Mouse (Mus musculus): Measurements from ENCODE around the gene Ankle1.
A peak's percentile ranks its signal among the peaks of the same experiment; 100 is the strongest.
"Not testable (repeated sequence)": the region's sequence is repeated elsewhere in the genome, so short reads cannot be mapped to it uniquely, and the experiment has no call there.

The Ankle1 gene

DNA sequence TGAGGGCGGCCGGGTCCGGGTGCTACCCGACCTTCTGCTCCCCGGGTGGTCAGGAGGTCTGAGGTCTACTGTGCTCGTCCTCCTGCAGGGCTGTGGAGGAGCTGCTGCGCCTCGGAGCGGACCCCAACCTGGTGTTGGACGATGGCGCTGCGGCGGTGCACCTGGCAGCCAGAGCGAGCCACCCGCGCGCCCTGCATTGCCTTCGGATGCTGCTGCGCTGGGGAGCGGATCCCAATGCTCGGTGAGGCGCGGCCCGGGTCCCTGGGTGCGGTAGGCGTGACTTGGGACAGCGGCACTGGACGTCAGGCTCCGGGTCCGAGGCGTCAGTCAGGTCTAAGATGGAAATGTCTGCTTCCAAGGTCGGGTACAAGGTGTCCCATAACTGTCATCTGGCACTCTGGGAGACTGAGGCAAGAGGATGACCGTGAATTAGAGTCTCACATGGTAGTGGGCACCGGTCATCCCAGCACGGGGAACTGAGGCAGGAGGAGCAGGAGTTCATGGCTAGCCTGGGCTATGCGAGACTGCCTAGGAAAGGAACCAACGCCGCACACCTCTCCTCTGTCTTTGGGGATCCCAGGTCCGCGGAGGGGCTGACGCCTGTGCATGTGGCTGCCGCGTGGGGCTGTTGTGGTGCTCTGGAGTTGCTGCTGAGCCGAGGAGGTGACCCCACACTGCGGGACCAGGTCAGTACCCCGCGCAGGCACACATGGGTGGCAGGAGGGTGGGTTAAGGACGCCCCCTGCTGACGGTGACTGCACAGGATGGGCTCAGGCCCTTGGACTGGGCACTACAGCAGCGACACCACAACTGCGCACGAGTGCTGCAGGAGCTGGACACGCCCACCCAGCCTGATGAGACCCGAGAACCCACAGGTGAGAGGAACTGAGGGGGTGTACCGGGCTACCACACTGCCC lies 547 bp downstream of the Ankle1 start:
- peak; percentile 70 to 81 for DNase-seq (ENCODE audit: inconsistent age in 2 of 2, low spot score in 1 of 2)

GRCm38 (mm10) chr8:71407441-71407840 lies 1.6 kb downstream of the Ankle1 start:
- no peak for DNase-seq (ENCODE audit: inconsistent age in 2 of 2, low spot score in 1 of 2)

DNA sequence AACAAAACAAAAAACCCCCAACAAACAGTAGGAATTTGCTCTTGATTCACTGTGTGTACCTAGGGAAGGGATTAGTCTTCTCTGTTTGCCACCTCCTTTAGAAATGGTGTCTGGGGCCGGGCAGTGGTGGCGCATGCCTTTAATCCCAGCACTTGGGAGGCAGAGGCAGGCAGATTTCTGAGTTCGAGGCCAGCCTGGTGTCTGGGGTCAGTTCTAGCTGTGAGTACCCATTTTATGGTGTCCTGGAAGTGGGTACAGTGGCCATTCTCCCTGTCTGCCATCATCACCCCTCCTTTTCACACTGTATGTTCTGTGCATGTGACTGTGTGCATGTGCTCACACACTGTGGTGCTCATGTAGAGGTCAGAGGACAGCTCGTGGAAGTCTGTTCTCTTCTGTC lies 2.4 kb downstream of the Ankle1 start:
- no peak for DNase-seq (ENCODE audit: inconsistent age in 2 of 2, low spot score in 1 of 2)

DNA sequence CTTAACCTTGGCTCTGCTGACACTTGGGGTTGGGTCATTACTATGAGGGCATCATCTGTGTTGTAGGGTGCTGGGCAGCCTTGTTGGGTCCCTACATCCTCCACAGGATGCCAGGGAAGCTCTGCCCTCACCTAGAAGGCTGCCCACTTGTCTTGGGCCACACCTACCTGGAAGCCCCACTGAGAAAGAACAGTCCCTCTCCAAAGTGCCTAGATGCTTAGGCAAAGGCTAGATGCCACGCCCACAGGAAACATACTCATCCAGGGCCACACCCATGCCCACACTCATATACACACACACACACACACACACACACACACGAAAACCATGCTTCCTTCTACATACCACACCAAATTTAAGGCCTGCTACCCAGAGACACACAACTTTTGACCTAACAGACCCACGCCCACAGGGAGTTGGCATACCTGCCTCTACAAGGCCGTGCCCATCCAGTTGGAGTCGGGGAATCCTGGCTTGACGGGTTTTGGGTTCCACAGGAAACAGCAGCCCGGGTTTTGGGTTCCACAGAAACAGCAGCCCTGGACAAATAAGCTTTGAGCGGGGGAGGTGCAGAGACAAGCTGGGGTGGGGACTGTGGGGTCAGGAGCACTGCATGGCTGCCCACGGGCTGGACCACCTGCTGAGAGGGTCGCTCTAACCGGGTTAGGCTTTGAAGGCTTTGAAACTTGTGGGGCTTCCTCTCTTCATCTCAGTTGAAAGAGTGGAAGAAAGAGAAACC lies 5.9 kb downstream of the Ankle1 start:
- no peak for DNase-seq (ENCODE audit: inconsistent age in 2 of 2, low spot score in 1 of 2)

GRCm38 (mm10) chr8:71422121-71422520 lies 16.3 kb downstream of the Ankle1 start:
- DNase-seq (ENCODE audit: inconsistent age in 2 of 2, low spot score in 1 of 2) = no peak

- DNase-seq (ENCODE audit: inconsistent age in 2 of 2, low spot score in 1 of 2) = not testable (repeated sequence)
These were observed 27.1 kb downstream of the Ankle1 start for GRCm38 (mm10) chr8:71432935-71433334.

DNA sequence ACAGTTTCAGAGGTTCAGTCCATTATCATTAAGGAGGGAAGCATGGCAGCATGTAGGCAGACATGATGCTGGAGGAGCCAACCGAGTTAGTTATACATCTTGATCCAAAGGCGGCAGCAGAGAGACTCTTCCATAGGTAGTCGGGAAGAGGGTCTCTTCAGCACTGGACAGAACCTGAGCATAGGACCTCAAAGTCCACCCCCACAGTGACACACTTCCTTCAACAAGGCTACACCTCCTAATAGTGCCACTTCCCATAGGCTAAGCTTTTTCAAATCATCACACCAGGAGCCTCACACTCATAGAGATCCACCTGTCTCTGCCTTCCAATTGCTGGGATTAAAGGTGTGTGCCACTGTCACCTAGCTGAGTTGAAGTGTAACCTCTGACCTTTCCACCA lies 31.2 kb downstream of the Ankle1 start:
- no peak for DNase-seq (ENCODE audit: inconsistent age in 2 of 2, low spot score in 1 of 2)

GRCm38 (mm10) chr8:71441404-71441803 lies 35.6 kb downstream of the Ankle1 start:
- peak in 1 of 2 experiments; percentile 80 for DNase-seq (ENCODE audit: inconsistent age in 2 of 2, low spot score in 1 of 2)

DNA sequence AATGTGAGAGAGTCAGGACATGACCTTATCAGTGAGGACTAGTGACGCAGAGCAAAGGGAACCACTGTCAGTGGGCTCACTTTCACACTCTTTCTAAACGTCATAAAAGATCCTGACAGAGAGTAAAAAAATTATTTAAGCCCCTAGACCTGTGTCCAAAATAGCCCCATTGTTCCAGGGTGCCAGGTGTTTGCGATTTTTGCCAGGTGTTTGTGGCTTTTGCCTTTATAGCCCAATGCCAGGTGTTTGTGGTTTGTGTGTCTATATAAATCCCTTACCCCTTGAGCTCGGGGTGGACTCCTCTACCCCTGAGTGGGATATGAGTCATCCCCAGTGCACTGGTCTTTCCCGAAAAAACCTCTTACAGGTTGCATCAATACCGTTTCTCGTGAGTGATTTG lies 39.3 kb downstream of the Ankle1 start:
- DNase-seq (ENCODE audit: inconsistent age in 2 of 2, low spot score in 1 of 2) = no peak

- DNase-seq (ENCODE audit: inconsistent age in 2 of 2, low spot score in 1 of 2) = no peak
These were observed 45.5 kb downstream of the Ankle1 start for GRCm38 (mm10) chr8:71451337-71451736.

- DNase-seq (ENCODE audit: inconsistent age in 2 of 2, low spot score in 1 of 2) = peak in 1 of 2 experiments; percentile 15
These were observed 46.0 kb downstream of the Ankle1 start for GRCm38 (mm10) chr8:71451777-71452176.

- peak in 1 of 2 experiments; percentile 12 for DNase-seq (ENCODE audit: inconsistent age in 2 of 2, low spot score in 1 of 2)
These were observed 46.9 kb downstream of the Ankle1 start for GRCm38 (mm10) chr8:71452669-71453068.

- DNase-seq (ENCODE audit: inconsistent age in 2 of 2, low spot score in 1 of 2) = peak in 1 of 2 experiments; percentile 19
These were observed 48.9 kb downstream of the Ankle1 start for GRCm38 (mm10) chr8:71454668-71455067.

DNA sequence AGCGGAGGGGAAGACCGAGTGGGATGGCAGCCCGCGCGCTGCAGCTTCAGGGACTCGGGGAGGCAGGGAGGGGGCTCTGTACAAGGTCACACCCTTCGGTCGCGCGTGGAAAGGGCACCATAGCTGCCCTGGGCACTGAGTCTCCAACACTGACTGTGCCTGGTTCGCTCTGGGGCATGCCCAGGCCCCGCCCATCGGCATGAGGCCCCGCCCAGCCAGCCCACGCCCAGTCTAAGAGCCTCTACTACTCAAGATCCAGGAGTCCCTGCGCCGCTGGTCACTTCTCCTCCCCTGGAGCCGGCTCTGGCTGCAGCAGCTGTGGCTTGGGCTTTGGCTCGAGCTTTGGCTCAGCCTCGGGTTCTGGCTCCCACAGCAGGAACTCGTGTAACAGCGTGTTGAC lies 51.1 kb downstream of the Ankle1 start:
- DNase-seq (ENCODE audit: inconsistent age in 2 of 2, low spot score in 1 of 2) = peak; percentile 17 to 38

- peak; percentile 10 to 29 for DNase-seq (ENCODE audit: inconsistent age in 2 of 2, low spot score in 1 of 2)
These were observed 52.0 kb downstream of the Ankle1 start for GRCm38 (mm10) chr8:71457659-71458270.

All from adrenal gland, adult (tissue).